Mouse (Mus musculus) kidney, embryonic 14.5 days (tissue): Measurements from ENCODE around the gene Dnajc15. TPM values are rescaled to one million over a fixed set of nuclear protein-coding genes. Genes with fewer than 3 reads are reported as not detected.

Source experiments
- ATAC-seq: fragments of 200-750 bp; cut with Nextera tagmentation; 2 replicates; pipeline ENCODE4 v1.8.0; 2017; ENCODE audit warnings: moderate number of reproducible peaks, mild to moderate bottlenecking, moderate TSS enrichment, moderate library complexity; ENCODE audit not compliant: low FRiP score, low TSS enrichment
- H3K27ac ChIP-seq: fragments of 300-500 bp; sonication (generic); 2 replicates; pipeline ENCODE4 v1.5.1; 2014; ENCODE audit warnings: low read depth, mild to moderate bottlenecking, low read length, moderate library complexity, mixed read lengths
- H3K27me3 ChIP-seq: fragments of 300-500 bp; sonication (generic); 2 replicates; pipeline ENCODE4 v1.6.1; 2014; ENCODE audit warnings: mild to moderate bottlenecking, low read length; ENCODE audit not compliant: control insufficient read depth, insufficient read depth
- H3K36me3 ChIP-seq: fragments of 300-500 bp; sonication (generic); 2 replicates; pipeline ENCODE4 v1.6.1; 2014; ENCODE audit warnings: low read length, mixed read lengths; ENCODE audit not compliant: control insufficient read depth, insufficient read depth
- H3K4me1 ChIP-seq: fragments of 300-500 bp; sonication (generic); 2 replicates; pipeline ENCODE4 v1.6.1; 2014; ENCODE audit warnings: low read length, mixed read lengths; ENCODE audit not compliant: control insufficient read depth, insufficient read depth
- H3K4me2 ChIP-seq: fragments of 300-500 bp; sonication (generic); replicated peaks from 2 replicates; pipeline ENCODE4 v1.6.1; 2014; ENCODE audit warnings: low read depth, mild to moderate bottlenecking, low read length
- H3K4me3 ChIP-seq: fragments of 300-500 bp; sonication (generic); 2 replicates; pipeline ENCODE4 v1.5.1; 2014; ENCODE audit warnings: mild to moderate bottlenecking, low read length
- H3K9ac ChIP-seq: fragments of 300-500 bp; sonication (generic); 2 replicates; pipeline ENCODE4 v1.6.1; 2014; ENCODE audit warnings: low read depth, mild to moderate bottlenecking, low read length, moderate library complexity
- H3K9me3 ChIP-seq: fragments of 300-500 bp; sonication (generic); 2 replicates; pipeline ENCODE4 v1.6.1; 2016; ENCODE audit warnings: low read length; ENCODE audit not compliant: control insufficient read depth
- WGBS: fragments of 180-500 bp; shearing (Covaris S2); extraction: QIAGEN DNeasy Blood & Tissue Kit; methylation state at CpG from one replicate; pipeline ENCODE4 v1.1.7; 2014; 5-methylcytosine and 5-hydroxymethylcytosine counted together
- polyA plus RNA-seq: library from polyadenylated mRNA; unstranded; fragments of >200 nt; fragmentation: Nextera tagmentation; extraction: Ambion mirVana; gene quantifications from 2 replicates; pipeline ENCODE4 v1.2.1, GENCODE M21; 2014

The Dnajc15 gene
- polyA plus RNA-seq, 1 experiment from 2014 or later: 130 TPM

DNA sequence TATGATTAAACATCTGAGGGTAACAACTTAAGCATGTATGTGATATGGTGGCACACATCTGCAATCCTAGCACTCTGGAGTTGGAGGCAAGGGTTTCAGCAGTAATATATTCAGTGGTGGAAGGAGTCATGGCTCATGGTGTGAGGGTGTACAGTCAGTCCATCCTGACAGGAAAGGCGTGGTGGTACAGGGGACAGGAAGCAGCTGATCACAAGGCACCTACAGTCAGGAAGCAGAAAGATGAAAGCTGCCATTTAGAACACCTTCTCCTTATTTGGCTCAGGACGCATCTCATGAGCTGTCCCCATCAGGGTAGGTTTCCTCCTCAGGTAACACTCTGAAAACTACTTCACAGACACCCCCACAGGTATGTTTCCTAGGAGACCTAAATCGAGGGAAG lies 4.0 kb downstream of the Dnajc15 start:
- Histone ChIP-seq H3K9me3 (no peaks in the 10 kb centered on the region), H3K27me3 (no peaks in the 10 kb centered on the region), H3K9ac (no peak overlapping the region), H3K36me3 (no peaks in the 10 kb centered on the region), H3K4me2 (no peak overlapping the region), H3K27ac (no peak overlapping the region), H3K4me3 (no peak overlapping the region), H3K4me1 (no peaks in the 10 kb centered on the region)
- WGBS: 83% methylated on average over 3 of the region's 3 CpGs
- no peak for ATAC-seq

DNA sequence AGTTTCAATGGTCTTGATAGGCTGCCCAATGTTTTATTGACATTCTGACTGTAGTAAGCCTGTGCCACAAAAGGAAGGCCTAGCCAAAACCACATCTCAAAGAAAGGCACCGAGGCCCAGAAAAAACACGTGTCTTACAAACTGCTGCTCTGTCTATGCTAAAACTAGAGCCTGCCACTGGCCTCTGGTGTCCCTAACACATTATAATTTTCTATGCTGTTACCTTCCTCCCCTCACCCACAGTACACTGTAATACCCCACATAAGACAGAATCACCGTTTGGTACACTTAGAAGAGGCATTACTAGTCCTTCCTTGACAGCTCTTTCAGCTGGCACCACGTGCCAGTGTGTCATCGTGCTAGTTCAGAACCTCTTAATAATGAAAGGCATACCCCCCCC lies 7.3 kb downstream of the Dnajc15 start:
- WGBS: 93% methylated on average over 5 of the region's 5 CpGs
- no peaks in the 10 kb centered on the region for H3K27me3 ChIP-seq

DNA sequence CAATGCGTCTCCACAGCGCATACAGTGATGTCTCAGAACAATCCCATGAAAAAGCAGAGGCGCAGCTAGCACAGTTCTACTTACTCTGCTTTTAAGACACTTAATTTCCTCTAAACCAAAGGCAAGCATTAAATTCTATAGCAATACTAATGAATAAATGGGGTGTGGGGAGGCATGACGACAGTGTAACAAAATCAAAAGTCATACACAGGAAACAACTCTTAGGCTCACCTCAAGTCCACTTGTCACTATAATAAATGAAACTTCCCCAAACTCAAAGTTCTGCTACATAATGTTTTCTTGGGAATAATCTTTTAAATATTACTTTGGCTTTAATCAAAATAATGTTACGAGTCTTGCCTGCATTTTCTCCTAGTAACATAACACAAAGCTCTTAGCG lies 10.4 kb downstream of the Dnajc15 start:
- Histone ChIP-seq H3K36me3 (no peaks in the 10 kb centered on the region), H3K4me3 (no peak overlapping the region), H3K27ac (no peak overlapping the region), H3K4me1 (no peaks in the 10 kb centered on the region), H3K4me2 (no peak overlapping the region), H3K9me3 (no peaks in the 10 kb centered on the region), H3K27me3 (no peaks in the 10 kb centered on the region), H3K9ac (no peak overlapping the region)
- no peak for ATAC-seq
- WGBS: 90% methylated on average over 6 of the region's 6 CpGs

More for the DNA sequence above, 7.3 kb downstream of the Dnajc15 start:
- H3K27ac ChIP-seq: no peak overlapping the region
- no peak overlapping the region for H3K9ac ChIP-seq
- H3K4me2 ChIP-seq: no peak overlapping the region
- no peaks in the 10 kb centered on the region for H3K36me3 ChIP-seq
- H3K9me3 ChIP-seq: no peaks in the 10 kb centered on the region
- H3K4me1 ChIP-seq: no peaks in the 10 kb centered on the region
- H3K4me3 ChIP-seq: no peak overlapping the region
- no peak for ATAC-seq

DNA sequence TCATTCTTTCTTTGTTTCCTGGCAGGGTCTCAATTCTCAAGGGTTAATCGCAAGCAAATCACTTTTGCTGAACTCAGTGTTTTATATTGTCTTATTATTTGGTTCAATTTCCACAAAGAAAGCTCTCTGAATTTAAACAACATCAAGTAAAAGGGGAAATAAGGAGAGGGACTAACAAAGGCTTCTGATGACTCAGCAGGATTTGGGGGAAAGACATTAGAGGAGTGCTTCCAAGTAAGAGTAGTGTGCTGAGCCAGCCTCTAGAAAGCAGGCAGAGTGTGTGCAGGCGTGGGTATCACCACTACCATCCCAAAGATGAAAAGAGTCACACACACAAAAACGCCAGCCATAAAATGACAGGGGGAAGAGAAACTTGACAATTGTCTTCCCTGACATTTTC lies 10.9 kb downstream of the Dnajc15 start:
- WGBS: 85% methylated on average over 3 of the region's 3 CpGs
- no peaks in the 10 kb centered on the region for H3K36me3 ChIP-seq
- no peaks in the 10 kb centered on the region for H3K4me1 ChIP-seq
- H3K9me3 ChIP-seq: no peaks in the 10 kb centered on the region
- H3K9ac ChIP-seq: no peak overlapping the region
- no peak overlapping the region for H3K27ac ChIP-seq
- no peak overlapping the region for H3K4me3 ChIP-seq
- no peak for ATAC-seq
- H3K4me2 ChIP-seq: no peak overlapping the region
- H3K27me3 ChIP-seq: no peaks in the 10 kb centered on the region

DNA sequence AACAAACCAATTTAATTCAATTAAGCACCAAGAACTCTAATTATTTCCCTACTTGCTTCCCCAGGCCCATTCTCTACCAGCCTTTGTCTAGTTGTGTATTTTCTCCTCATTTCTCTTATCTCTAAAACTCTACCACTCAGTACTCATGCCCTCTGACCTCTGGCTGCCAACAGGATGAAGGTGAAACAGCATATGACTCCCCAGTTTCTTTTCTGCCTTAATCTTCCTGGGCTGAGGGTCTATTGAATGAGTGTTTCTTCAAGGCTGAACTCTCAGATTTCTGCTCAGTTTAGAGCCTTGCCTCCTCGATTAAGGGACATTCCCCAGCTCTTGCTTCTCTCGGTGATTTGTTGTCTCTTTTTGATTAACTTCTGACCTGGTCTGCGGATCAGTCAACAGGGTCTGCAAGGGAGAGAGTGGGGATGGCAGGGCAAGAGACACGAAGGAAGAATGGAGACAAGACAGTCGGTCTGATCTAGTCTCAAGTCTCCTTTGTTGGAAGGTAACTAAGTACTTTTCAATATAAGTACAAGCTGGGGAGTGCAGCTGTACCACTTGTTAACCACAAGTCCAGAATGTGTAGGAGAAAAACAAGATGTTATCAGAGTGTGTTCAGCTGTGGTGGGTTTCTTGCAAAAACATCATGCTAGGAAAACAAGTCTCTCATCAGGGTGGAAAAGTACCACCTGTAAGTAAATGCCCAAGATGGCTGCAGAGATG lies 13.9 kb downstream of the Dnajc15 start:
- H3K27ac ChIP-seq: no peak overlapping the region
- ATAC-seq: no peak
- no peaks in the 10 kb centered on the region for H3K36me3 ChIP-seq
- H3K9me3 ChIP-seq: no peaks in the 10 kb centered on the region
- WGBS: 40% methylated on average over 5 of the region's 5 CpGs
- H3K4me3 ChIP-seq: no peak overlapping the region
- no peak overlapping the region for H3K4me2 ChIP-seq
- no peaks in the 10 kb centered on the region for H3K4me1 ChIP-seq
- H3K27me3 ChIP-seq: no peaks in the 10 kb centered on the region
- H3K9ac ChIP-seq: no peak overlapping the region

DNA sequence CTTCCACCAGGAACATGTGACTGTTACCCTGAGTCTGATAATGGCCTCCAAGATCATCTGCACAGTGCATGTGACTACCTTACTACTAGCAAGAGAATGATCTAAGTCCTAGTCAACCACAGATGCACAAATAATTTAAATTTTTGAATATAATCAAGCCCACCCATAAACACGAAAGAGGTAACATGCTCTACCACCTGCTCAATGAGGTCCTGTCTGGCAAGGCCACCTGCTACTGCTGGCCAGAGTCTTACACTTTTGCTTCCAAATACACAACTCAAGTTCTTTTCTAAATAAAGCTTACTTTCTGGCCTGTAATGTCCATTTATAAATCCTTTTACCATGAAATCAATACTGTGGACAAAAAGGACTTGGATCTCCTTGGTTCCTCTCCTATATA lies 15.0 kb downstream of the Dnajc15 start:
- Histone ChIP-seq H3K4me1 (no peaks in the 10 kb centered on the region), H3K9me3 (no peaks in the 10 kb centered on the region), H3K9ac (no peak overlapping the region), H3K36me3 (no peaks in the 10 kb centered on the region), H3K4me2 (no peak overlapping the region), H3K27me3 (no peaks in the 10 kb centered on the region), H3K27ac (no peak overlapping the region), H3K4me3 (no peak overlapping the region)
- WGBS: 92% methylated on average over 1 of the region's 1 CpGs
- no peak for ATAC-seq

DNA sequence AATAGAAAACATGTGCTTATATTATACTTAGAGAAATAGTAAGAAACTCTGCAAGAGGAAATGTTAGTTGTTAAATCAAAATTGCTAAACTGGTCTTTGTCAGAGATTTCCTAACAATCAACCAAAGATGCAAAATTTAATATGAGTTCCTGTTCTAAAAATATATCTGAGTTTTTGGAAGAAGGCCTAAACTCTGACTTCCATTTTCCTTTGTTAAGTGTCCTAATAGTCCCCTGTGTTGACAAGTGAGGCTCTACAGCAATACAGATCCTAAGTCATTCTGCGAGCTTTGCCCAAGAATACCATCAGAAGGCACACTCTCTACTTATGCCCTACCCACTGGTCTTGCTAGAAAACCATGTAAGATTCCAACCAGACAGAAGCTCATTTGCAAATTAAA lies 21.0 kb downstream of the Dnajc15 start:
- Histone ChIP-seq H3K4me3 (no peak overlapping the region), H3K27me3 (no peaks in the 10 kb centered on the region), H3K9ac (no peak overlapping the region), H3K27ac (no peak overlapping the region), H3K4me1 (no peaks in the 10 kb centered on the region), H3K9me3 (no peaks in the 10 kb centered on the region), H3K36me3 (0 out of 2 replicates have a peak, but pooled peaks cover 6% of the 10 kb centered on the region), H3K4me2 (no peak overlapping the region)
- 96% methylated on average over 1 of the region's 1 CpGs for WGBS
- ATAC-seq: no peak

DNA sequence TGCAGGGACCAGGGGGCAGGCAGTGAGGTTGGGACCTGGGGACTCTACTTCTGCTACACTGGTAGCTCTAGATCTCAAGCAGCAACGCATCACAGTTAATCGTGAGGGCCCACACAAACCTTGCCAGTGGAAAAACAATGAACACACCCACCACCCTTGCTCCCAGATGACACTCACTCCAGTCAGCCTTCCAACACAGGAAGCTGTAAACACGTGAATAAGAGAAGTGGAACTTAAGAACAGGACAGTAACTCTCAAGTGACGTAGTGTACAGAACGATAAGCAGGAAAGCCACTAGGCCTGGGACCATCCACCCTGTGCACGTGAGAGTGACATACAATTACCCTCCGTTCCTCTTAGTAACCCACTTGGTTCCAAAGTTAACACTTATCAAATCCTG lies 25.1 kb downstream of the Dnajc15 start:
- Histone ChIP-seq H3K9ac (no peak overlapping the region), H3K36me3 (0 out of 2 replicates have a peak, but pooled peaks cover 6% of the 10 kb centered on the region), H3K4me1 (no peaks in the 10 kb centered on the region), H3K4me2 (no peak overlapping the region), H3K4me3 (no peak overlapping the region), H3K27ac (no peak overlapping the region), H3K9me3 (no peaks in the 10 kb centered on the region), H3K27me3 (no peaks in the 10 kb centered on the region)
- 71% methylated on average over 7 of the region's 7 CpGs for WGBS
- ATAC-seq: no peak

DNA sequence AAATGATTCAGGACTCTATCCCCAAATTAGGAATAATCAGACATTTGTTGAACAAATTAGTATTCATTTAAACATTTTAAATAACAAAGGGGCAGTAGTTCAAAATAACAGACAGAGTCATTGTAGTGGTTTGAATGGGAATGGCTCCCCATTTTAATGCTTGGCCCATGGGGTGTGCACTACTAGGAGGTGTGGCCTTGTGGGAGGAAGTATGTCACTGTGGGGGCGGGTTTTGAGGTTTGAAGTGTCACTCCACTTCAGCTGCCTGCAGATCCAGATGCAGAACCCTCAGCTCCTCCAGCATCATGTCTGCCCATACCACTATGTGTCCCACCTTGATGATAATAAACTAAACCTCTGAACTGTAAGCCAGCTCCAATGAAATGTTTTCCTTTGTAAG lies 26.6 kb downstream of the Dnajc15 start:
- Histone ChIP-seq H3K9me3 (no peaks in the 10 kb centered on the region), H3K4me3 (no peak overlapping the region), H3K27me3 (no peaks in the 10 kb centered on the region), H3K27ac (no peak overlapping the region), H3K4me1 (no peaks in the 10 kb centered on the region), H3K36me3 (peaks cover 6% of the 10 kb centered on the region; the same call in 1 of the 2 replicates), H3K9ac (no peak overlapping the region), H3K4me2 (no peak overlapping the region)
- 89% methylated on average over 1 of the region's 1 CpGs for WGBS
- ATAC-seq: no peak
